Mouse (Mus musculus): ENCODE results near the gene Ostf1. TPM values are rescaled to one million over a fixed set of nuclear protein-coding genes. Genes with fewer than 3 reads are reported as not detected.

The Ostf1 gene
- polyA plus RNA-seq, 1 experiment from 2014 or later, result 125 TPM

GRCm38 (mm10) chr19:18568828-18569430 lies 62.7 kb downstream of the Ostf1 start:
- no peaks in the 10 kb centered on the region for H3K27me3 ChIP-seq
- no peaks in the 10 kb centered on the region for H3K4me1 ChIP-seq
- 51% methylated on average over 3 of the region's 3 CpGs for WGBS
- H3K27ac ChIP-seq (replicated peaks), result no peak overlapping the region
- H3K9me3 ChIP-seq (replicated peaks), result no peaks in the 10 kb centered on the region
- no peak overlapping the region for H3K4me3 ChIP-seq (replicated peaks)
- H3K4me2 ChIP-seq (replicated peaks), result no peak overlapping the region
- H3K9ac ChIP-seq, result no peak overlapping the region
- no peak for ATAC-seq (ENCODE audit: insufficient number of reproducible peaks, low FRiP score, low TSS enrichment, low read depth)
- H3K36me3 ChIP-seq, result no peaks in the 10 kb centered on the region

- 87% methylated on average over 12 of the region's 12 CpGs for WGBS
- Histone ChIP-seq H3K9me3 (replicated peaks) (no peaks in the 10 kb centered on the region), H3K9ac (no peak overlapping the region), H3K4me1 (no peaks in the 10 kb centered on the region), H3K27me3 (no peaks in the 10 kb centered on the region), H3K4me3 (replicated peaks) (no peak overlapping the region), H3K4me2 (replicated peaks) (no peak overlapping the region), H3K27ac (replicated peaks) (no peak overlapping the region), H3K36me3 (no peaks in the 10 kb centered on the region)
- no peak for ATAC-seq (ENCODE audit: insufficient number of reproducible peaks, low FRiP score, low TSS enrichment, low read depth)
These were observed 63.4 kb downstream of the Ostf1 start for GRCm38 (mm10) chr19:18567936-18568827.

GRCm38 (mm10) chr19:18567501-18567900 lies 64.1 kb downstream of the Ostf1 start:
- H3K27me3 ChIP-seq, result no peaks in the 10 kb centered on the region
- H3K4me2 ChIP-seq (replicated peaks), result no peak overlapping the region
- H3K4me3 ChIP-seq (replicated peaks), result no peak overlapping the region
- H3K27ac ChIP-seq (replicated peaks), result no peak overlapping the region
- no peaks in the 10 kb centered on the region for H3K36me3 ChIP-seq
- no peak overlapping the region for H3K9ac ChIP-seq
- no peaks in the 10 kb centered on the region for H3K9me3 ChIP-seq (replicated peaks)
- WGBS, result 86% methylated on average over 11 of the region's 11 CpGs
- ATAC-seq (ENCODE audit: insufficient number of reproducible peaks, low FRiP score, low TSS enrichment, low read depth), result no peak
- H3K4me1 ChIP-seq, result no peaks in the 10 kb centered on the region

DNA sequence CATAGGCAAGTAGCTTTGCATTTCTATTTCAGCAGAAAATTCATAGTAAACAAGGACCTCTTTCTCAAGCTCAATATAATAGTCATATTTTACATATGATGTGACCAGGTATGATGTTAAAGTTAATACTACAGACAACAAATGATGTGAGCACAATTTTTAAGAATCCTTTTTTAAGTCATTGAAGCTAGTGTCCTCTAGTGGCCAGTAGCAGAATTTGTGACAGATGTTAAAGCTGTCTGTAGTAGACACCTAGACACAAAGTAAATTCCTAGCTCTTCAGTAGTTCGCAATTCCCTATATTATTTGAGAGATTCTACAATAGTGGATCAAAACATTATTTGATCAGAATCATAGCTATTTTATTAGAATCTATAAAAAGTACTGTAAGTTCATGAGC lies 73.9 kb downstream of the Ostf1 start:
- Histone ChIP-seq H3K4me2 (replicated peaks) (no peak overlapping the region), H3K4me3 (replicated peaks) (no peak overlapping the region), H3K27me3 (no peaks in the 10 kb centered on the region), H3K27ac (replicated peaks) (no peak overlapping the region), H3K9ac (no peak overlapping the region), H3K4me1 (no peaks in the 10 kb centered on the region), H3K9me3 (replicated peaks) (no peaks in the 10 kb centered on the region), H3K36me3 (no peaks in the 10 kb centered on the region)
- ATAC-seq (ENCODE audit: insufficient number of reproducible peaks, low FRiP score, low TSS enrichment, low read depth), result no peak
- WGBS, result 80% methylated on average over 1 of the region's 1 CpGs

DNA sequence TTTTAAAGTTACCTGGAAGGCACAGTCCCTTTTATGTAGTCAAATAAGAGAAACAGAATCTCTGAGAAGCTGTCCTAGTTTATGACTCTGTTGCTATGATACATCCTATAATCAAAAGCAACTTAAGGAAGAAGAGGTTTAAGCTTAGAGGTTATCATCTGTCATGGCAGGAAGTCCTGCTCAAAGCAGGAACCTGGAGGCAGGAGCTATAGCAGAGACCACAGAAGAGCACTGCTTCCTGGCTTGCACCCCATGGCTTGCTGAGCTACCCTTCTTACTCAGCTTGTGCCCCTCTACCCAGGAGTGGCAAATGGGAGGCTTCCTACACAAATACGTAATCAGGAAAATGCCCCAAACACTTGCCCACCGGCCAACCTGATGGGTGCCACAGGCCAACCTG lies 76.0 kb downstream of the Ostf1 start:
- no peaks in the 10 kb centered on the region for H3K27me3 ChIP-seq
- H3K4me3 ChIP-seq (replicated peaks), result no peak overlapping the region
- H3K9me3 ChIP-seq (replicated peaks), result no peaks in the 10 kb centered on the region
- H3K4me2 ChIP-seq (replicated peaks), result no peak overlapping the region
- WGBS, result 85% methylated on average over 2 of the region's 2 CpGs
- H3K36me3 ChIP-seq, result no peaks in the 10 kb centered on the region
- H3K27ac ChIP-seq (replicated peaks), result no peak overlapping the region
- H3K4me1 ChIP-seq, result no peaks in the 10 kb centered on the region
- no peak for ATAC-seq (ENCODE audit: insufficient number of reproducible peaks, low FRiP score, low TSS enrichment, low read depth)
- no peak overlapping the region for H3K9ac ChIP-seq

- H3K27me3 ChIP-seq, result no peaks in the 10 kb centered on the region
- ATAC-seq (ENCODE audit: insufficient number of reproducible peaks, low FRiP score, low TSS enrichment, low read depth), result no peak
These were observed 83.0 kb downstream of the Ostf1 start for GRCm38 (mm10) chr19:18548668-18549067.

More at GRCm38 (mm10) chr19:18548668-18549067, 83.0 kb downstream of the Ostf1 start:
- no peak overlapping the region for H3K27ac ChIP-seq (replicated peaks)
- H3K9me3 ChIP-seq (replicated peaks), result no peaks in the 10 kb centered on the region
- H3K36me3 ChIP-seq, result no peaks in the 10 kb centered on the region
- H3K4me3 ChIP-seq (replicated peaks), result no peak overlapping the region
- WGBS, result 9% methylated on average over 4 of the region's 4 CpGs
- H3K4me2 ChIP-seq (replicated peaks), result no peak overlapping the region
- no peaks in the 10 kb centered on the region for H3K4me1 ChIP-seq
- no peak overlapping the region for H3K9ac ChIP-seq

Other genes starting within 250 kb of the Ostf1 start
- gene Nmrk1, start 127 bp upstream of the Ostf1 start, polyA plus RNA-seq (2015; fragmentation: Nextera tagmentation; extraction: Ambion mirVana), result 20.0 and 21.0 TPM in 2 replicates
- gene Carnmt1, start 38.9 kb upstream of the Ostf1 start, polyA plus RNA-seq (2015; fragmentation: Nextera tagmentation; extraction: Ambion mirVana), result 32.3 and 36.5 TPM in 2 replicates
- gene D030056L22Rik, start 81.4 kb upstream of the Ostf1 start, polyA plus RNA-seq (2015; fragmentation: Nextera tagmentation; extraction: Ambion mirVana), result 26.3 and 28.3 TPM in 2 replicates
- 0.13 and 0.14 TPM in 2 replicates for gene Trpm6, start 118.2 kb upstream of the Ostf1 start, polyA plus RNA-seq (2015; fragmentation: Nextera tagmentation; extraction: Ambion mirVana)

Measured in embryonic facial prominence, embryonic 15.5 days (tissue).